Mouse (Mus musculus): ENCODE measurements around the gene Rab17. TPM values are rescaled to one million over a fixed set of nuclear protein-coding genes. Genes with fewer than 3 reads are reported as not detected.

Rab17 gene
- polyA plus RNA-seq, 1 experiment: 0.02 TPM

- TF ChIP-seq CTCF (IDR thresholded peaks at IDR 0.05; ENCODE audit: control insufficient read depth, insufficient read depth, insufficient read length): no peak
- TF ChIP-seq FOSL1 (IDR thresholded peaks at IDR 0.05; ENCODE audit: insufficient read depth, low read length, poor library complexity, severe bottlenecking): no peak
- TF ChIP-seq MYOD1 (IDR thresholded peaks at IDR 0.05; ENCODE audit: control insufficient read depth, insufficient read length, low read depth): no peak
- no peak for TF ChIP-seq MYOG (IDR thresholded peaks at IDR 0.05; ENCODE audit: control insufficient read depth, extremely low read depth, insufficient read length)
- TF ChIP-seq USF1 (IDR thresholded peaks at IDR 0.05; ENCODE audit: low read depth): no peak
- no peak for TF ChIP-seq CEBPB (IDR thresholded peaks at IDR 0.05; ENCODE audit: low read depth)
- TF ChIP-seq MAX (IDR thresholded peaks at IDR 0.05): no peak
- Histone ChIP-seq H3ac (ENCODE audit: control insufficient read depth, insufficient read length, low read depth) (no peak overlapping the region), H3K4me3 (ENCODE audit: insufficient read depth, poor library complexity, severe bottlenecking) (no peak overlapping the region), H3K79me2 (ENCODE audit: control insufficient read depth, insufficient read depth) (peaks cover 97% of the 10 kb centered on the region), H3K27me3 (ENCODE audit: control insufficient read depth, insufficient read depth, insufficient read length) (no peaks in the 10 kb centered on the region), H3K36me3 (ENCODE audit: control insufficient read depth, insufficient read depth) (no peaks in the 10 kb centered on the region), H3K79me3 (ENCODE audit: low read depth) (peaks cover 62% of the 10 kb centered on the region)
These were observed 36.6 kb upstream of the Rab17 start for GRCm38 (mm10) chr1:91006037-91006436.

- peaks cover 69% of the 10 kb centered on the region for H3K79me3 ChIP-seq (ENCODE audit: low read depth)
- no peaks in the 10 kb centered on the region for H3K36me3 ChIP-seq (ENCODE audit: control insufficient read depth, insufficient read depth)
- TF ChIP-seq CTCF (IDR thresholded peaks at IDR 0.05; ENCODE audit: control insufficient read depth, insufficient read depth, insufficient read length) (no peak), MYOG (IDR thresholded peaks at IDR 0.05; ENCODE audit: control insufficient read depth, extremely low read depth, insufficient read length) (no peak), MAX (IDR thresholded peaks at IDR 0.05) (no peak), MYOD1 (IDR thresholded peaks at IDR 0.05; ENCODE audit: control insufficient read depth, insufficient read length, low read depth) (no peak), FOSL1 (IDR thresholded peaks at IDR 0.05; ENCODE audit: insufficient read depth, low read length, poor library complexity, severe bottlenecking) (no peak), USF1 (IDR thresholded peaks at IDR 0.05; ENCODE audit: low read depth) (no peak), CEBPB (IDR thresholded peaks at IDR 0.05; ENCODE audit: low read depth) (no peak)
- no peaks in the 10 kb centered on the region for H3K27me3 ChIP-seq (ENCODE audit: control insufficient read depth, insufficient read depth, insufficient read length)
- no peak overlapping the region for H3ac ChIP-seq (ENCODE audit: control insufficient read depth, insufficient read length, low read depth)
- H3K79me2 ChIP-seq (ENCODE audit: control insufficient read depth, insufficient read depth): peaks cover 97% of the 10 kb centered on the region
- H3K4me3 ChIP-seq (ENCODE audit: insufficient read depth, poor library complexity, severe bottlenecking): no peak overlapping the region
These were observed 34.2 kb upstream of the Rab17 start for GRCm38 (mm10) chr1:91003522-91004253.

- no peaks in the 10 kb centered on the region for H3K36me3 ChIP-seq (ENCODE audit: control insufficient read depth, insufficient read depth)
- no peak overlapping the region for H3K4me3 ChIP-seq (ENCODE audit: insufficient read depth, poor library complexity, severe bottlenecking)
- H3K79me3 ChIP-seq (ENCODE audit: low read depth): peaks cover 62% of the 10 kb centered on the region
- no peaks in the 10 kb centered on the region for H3K27me3 ChIP-seq (ENCODE audit: control insufficient read depth, insufficient read depth, insufficient read length)
- TF ChIP-seq CTCF (IDR thresholded peaks at IDR 0.05; ENCODE audit: control insufficient read depth, insufficient read depth, insufficient read length) (no peak), MYOD1 (IDR thresholded peaks at IDR 0.05; ENCODE audit: control insufficient read depth, insufficient read length, low read depth) (no peak), CEBPB (IDR thresholded peaks at IDR 0.05; ENCODE audit: low read depth) (no peak), FOSL1 (IDR thresholded peaks at IDR 0.05; ENCODE audit: insufficient read depth, low read length, poor library complexity, severe bottlenecking) (no peak), MYOG (IDR thresholded peaks at IDR 0.05; ENCODE audit: control insufficient read depth, extremely low read depth, insufficient read length) (no peak), MAX (IDR thresholded peaks at IDR 0.05) (no peak), USF1 (IDR thresholded peaks at IDR 0.05; ENCODE audit: low read depth) (no peak)
- no peak overlapping the region for H3ac ChIP-seq (ENCODE audit: control insufficient read depth, insufficient read length, low read depth)
- H3K79me2 ChIP-seq (ENCODE audit: control insufficient read depth, insufficient read depth): peaks cover 88% of the 10 kb centered on the region
These were observed 33.2 kb upstream of the Rab17 start for GRCm38 (mm10) chr1:91002641-91003040.

- TF ChIP-seq MYOD1 (IDR thresholded peaks at IDR 0.05; ENCODE audit: control insufficient read depth, insufficient read length, low read depth): no peak
- no peak for TF ChIP-seq MYOG (IDR thresholded peaks at IDR 0.05; ENCODE audit: control insufficient read depth, extremely low read depth, insufficient read length)
- TF ChIP-seq CTCF (IDR thresholded peaks at IDR 0.05; ENCODE audit: control insufficient read depth, insufficient read depth, insufficient read length): no peak
- no peak for TF ChIP-seq FOSL1 (IDR thresholded peaks at IDR 0.05; ENCODE audit: insufficient read depth, low read length, poor library complexity, severe bottlenecking)
- TF ChIP-seq CEBPB (IDR thresholded peaks at IDR 0.05; ENCODE audit: low read depth): no peak
- no peak for TF ChIP-seq USF1 (IDR thresholded peaks at IDR 0.05; ENCODE audit: low read depth)
- TF ChIP-seq MAX (IDR thresholded peaks at IDR 0.05): no peak
- Histone ChIP-seq H3K79me2 (ENCODE audit: control insufficient read depth, insufficient read depth) (peaks cover 82% of the 10 kb centered on the region), H3K4me3 (ENCODE audit: insufficient read depth, poor library complexity, severe bottlenecking) (no peak overlapping the region), H3K36me3 (ENCODE audit: control insufficient read depth, insufficient read depth) (no peaks in the 10 kb centered on the region), H3K79me3 (ENCODE audit: low read depth) (peaks cover 56% of the 10 kb centered on the region), H3K27me3 (ENCODE audit: control insufficient read depth, insufficient read depth, insufficient read length) (no peaks in the 10 kb centered on the region), H3ac (ENCODE audit: control insufficient read depth, insufficient read length, low read depth) (no peak overlapping the region)
These were observed 32.5 kb upstream of the Rab17 start for GRCm38 (mm10) chr1:91001871-91002539.

GRCm38 (mm10) chr1:91001101-91001500 is 31.6 kb upstream of the Rab17 start:
- Histone ChIP-seq H3K79me2 (ENCODE audit: control insufficient read depth, insufficient read depth) (peaks cover 73% of the 10 kb centered on the region), H3K36me3 (ENCODE audit: control insufficient read depth, insufficient read depth) (no peaks in the 10 kb centered on the region), H3K27me3 (ENCODE audit: control insufficient read depth, insufficient read depth, insufficient read length) (no peaks in the 10 kb centered on the region), H3ac (ENCODE audit: control insufficient read depth, insufficient read length, low read depth) (no peak overlapping the region), H3K79me3 (ENCODE audit: low read depth) (peaks cover 49% of the 10 kb centered on the region), H3K4me3 (ENCODE audit: insufficient read depth, poor library complexity, severe bottlenecking) (no peak overlapping the region)
- TF ChIP-seq MYOG (IDR thresholded peaks at IDR 0.05; ENCODE audit: control insufficient read depth, extremely low read depth, insufficient read length) (no peak), USF1 (IDR thresholded peaks at IDR 0.05; ENCODE audit: low read depth) (no peak), CEBPB (IDR thresholded peaks at IDR 0.05; ENCODE audit: low read depth) (no peak), CTCF (IDR thresholded peaks at IDR 0.05; ENCODE audit: control insufficient read depth, insufficient read depth, insufficient read length) (no peak), FOSL1 (IDR thresholded peaks at IDR 0.05; ENCODE audit: insufficient read depth, low read length, poor library complexity, severe bottlenecking) (no peak), MYOD1 (IDR thresholded peaks at IDR 0.05; ENCODE audit: control insufficient read depth, insufficient read length, low read depth) (no peak), MAX (IDR thresholded peaks at IDR 0.05) (no peak)
